Mouse (Mus musculus) forebrain, embryonic 15.5 days (tissue): Measurements from ENCODE around the gene Gm49661. TPM values are rescaled to one million over a fixed set of nuclear protein-coding genes. Genes with fewer than 3 reads are reported as not detected.

Source experiments
- ATAC-seq: fragments of 200-750 bp; cut with Nextera tagmentation; replicated peaks from 2 replicates; pipeline ENCODE4 v1.8.0; 2017; ENCODE audit warnings: mild to moderate bottlenecking, moderate TSS enrichment, moderate library complexity
- H3K27ac ChIP-seq: fragments of 300-500 bp; sonication (generic); replicated peaks from 2 replicates; pipeline ENCODE4 v1.5.1; 2015; ENCODE audit warnings: mild to moderate bottlenecking, inconsistent platforms
- H3K27me3 ChIP-seq: fragments of 300-500 bp; sonication (generic); 2 replicates; pipeline ENCODE4 v1.6.1; 2015; ENCODE audit warnings: inconsistent platforms
- H3K36me3 ChIP-seq: fragments of 300-500 bp; sonication (generic); 2 replicates; pipeline ENCODE4 v1.6.1; 2015; ENCODE audit warnings: mild to moderate bottlenecking, inconsistent platforms
- H3K4me1 ChIP-seq: fragments of 300-500 bp; sonication (generic); 2 replicates; pipeline ENCODE4 v1.6.1; 2015; ENCODE audit warnings: inconsistent platforms
- H3K4me2 ChIP-seq: fragments of 300-500 bp; sonication (generic); replicated peaks from 2 replicates; pipeline ENCODE4 v1.6.1; 2015; ENCODE audit warnings: mild to moderate bottlenecking, inconsistent platforms
- H3K4me3 ChIP-seq: fragments of 300-500 bp; sonication (generic); 2 replicates; pipeline ENCODE4 v1.5.1; 2015; ENCODE audit warnings: mild to moderate bottlenecking, inconsistent platforms
- H3K9ac ChIP-seq: fragments of 300-500 bp; sonication (generic); replicated peaks from 2 replicates; pipeline ENCODE4 v1.6.1; 2015; ENCODE audit warnings: mild to moderate bottlenecking, inconsistent platforms
- H3K9me3 ChIP-seq: fragments of 300-500 bp; sonication (generic); 2 replicates; pipeline ENCODE4 v1.6.1; 2016; ENCODE audit warnings: inconsistent platforms
- WGBS: fragments of 180-500 bp; shearing (Covaris S2); methylation state at CpG from one replicate; pipeline ENCODE4 v1.1.7; 2015; ENCODE audit warnings: mixed read lengths; 5-methylcytosine and 5-hydroxymethylcytosine counted together
- polyA plus RNA-seq: library from polyadenylated mRNA; unstranded; fragments of >200 nt; fragmentation: Nextera tagmentation; extraction: Ambion mirVana; gene quantifications from 2 replicates; pipeline ENCODE4 v1.2.1, GENCODE M21; 2015

Gm49661 gene
- polyA plus RNA-seq, 1 experiment from 2014 or later = not detected

- no peak overlapping the region for H3K27ac ChIP-seq
- no peak for ATAC-seq
- peaks cover 68% of the 10 kb centered on the region for H3K4me1 ChIP-seq
Observed at GRCm38 (mm10) chr8:84973803-84974542, 4.7 kb upstream of the Gm49661 start.

GRCm38 (mm10) chr8:84973079-84973478 is 3.8 kb upstream of the Gm49661 start:
- 92% methylated on average over 1 of the region's 1 CpGs for WGBS
- Histone ChIP-seq H3K9me3 (no peaks in the 10 kb centered on the region), H3K4me3 (no peak overlapping the region), H3K27me3 (peaks cover 12% of the 10 kb centered on the region; the same call in 1 of the 2 replicates), H3K4me1 (peaks cover 68% of the 10 kb centered on the region), H3K4me2 (no peak overlapping the region), H3K36me3 (peaks cover 38% of the 10 kb centered on the region), H3K27ac (no peak overlapping the region), H3K9ac (no peak overlapping the region; the same call in 1 of the 2 replicates)
- no peak for ATAC-seq

More at GRCm38 (mm10) chr8:84973803-84974542, 4.7 kb upstream of the Gm49661 start:
- H3K9ac ChIP-seq = no peak overlapping the region
- peaks cover 13% of the 10 kb centered on the region; the same call in 1 of the 2 replicates for H3K27me3 ChIP-seq
- H3K9me3 ChIP-seq = no peaks in the 10 kb centered on the region
- no peak overlapping the region for H3K4me3 ChIP-seq
- H3K36me3 ChIP-seq = peaks cover 38% of the 10 kb centered on the region
- H3K4me2 ChIP-seq = no peak overlapping the region
- WGBS = 60% methylated on average over 4 of the region's 4 CpGs

GRCm38 (mm10) chr8:84970913-84971312 is 1.7 kb upstream of the Gm49661 start:
- peak overlapping the region; percentile 72 for H3K27ac ChIP-seq
- H3K9ac ChIP-seq = peak overlapping the region; percentile 88
- peaks cover 54% of the 10 kb centered on the region for H3K4me1 ChIP-seq
- WGBS = 71% methylated on average over 5 of the region's 5 CpGs
- peaks cover 38% of the 10 kb centered on the region for H3K36me3 ChIP-seq
- H3K9me3 ChIP-seq = no peaks in the 10 kb centered on the region
- no peak for ATAC-seq
- H3K27me3 ChIP-seq = no peaks in the 10 kb centered on the region
- peak overlapping the region; percentile 86 for H3K4me2 ChIP-seq
- H3K4me3 ChIP-seq = peak overlapping the region; percentile 74

GRCm38 (mm10) chr8:84970135-84970790 is 1.0 kb upstream of the Gm49661 start:
- H3K9me3 ChIP-seq = no peaks in the 10 kb centered on the region
- WGBS = 4% methylated on average over 21 of the region's 21 CpGs
- H3K27ac ChIP-seq = peak overlapping the region; percentile 72
- peak overlapping the region; percentile 74 for H3K4me3 ChIP-seq
- H3K4me1 ChIP-seq = peaks cover 51% of the 10 kb centered on the region
- peak overlapping the region; percentile 86 for H3K4me2 ChIP-seq
- no peaks in the 10 kb centered on the region for H3K27me3 ChIP-seq
- H3K9ac ChIP-seq = peak overlapping the region; percentile 88
- H3K36me3 ChIP-seq = peaks cover 36% of the 10 kb centered on the region
- ATAC-seq = no peak

- H3K4me2 ChIP-seq = peak overlapping the region; percentile 86
- H3K36me3 ChIP-seq = peaks cover 27% of the 10 kb centered on the region
- H3K27me3 ChIP-seq = no peaks in the 10 kb centered on the region
- no peaks in the 10 kb centered on the region for H3K9me3 ChIP-seq
- ATAC-seq = no peak
- peak overlapping the region; percentile 72 for H3K27ac ChIP-seq
- 9% methylated on average over 2 of the region's 2 CpGs for WGBS
- H3K4me1 ChIP-seq = peaks cover 53% of the 10 kb centered on the region
- peak overlapping the region; percentile 88 for H3K9ac ChIP-seq
- peak overlapping the region; percentile 74 for H3K4me3 ChIP-seq
Observed at GRCm38 (mm10) chr8:84968650-84969049, 583 bp downstream of the Gm49661 start.

- Histone ChIP-seq H3K27ac (no peak overlapping the region), H3K9ac (no peak overlapping the region), H3K36me3 (peaks cover 18% of the 10 kb centered on the region), H3K4me3 (no peak overlapping the region), H3K9me3 (no peaks in the 10 kb centered on the region), H3K4me1 (peaks cover 51% of the 10 kb centered on the region), H3K4me2 (no peak overlapping the region), H3K27me3 (no peaks in the 10 kb centered on the region)
- no peak for ATAC-seq
- WGBS = 89% methylated on average over 13 of the region's 13 CpGs
Observed at GRCm38 (mm10) chr8:84967532-84968304, 1.5 kb downstream of the Gm49661 start.

GRCm38 (mm10) chr8:84966603-84967002 is 2.6 kb downstream of the Gm49661 start:
- no peaks in the 10 kb centered on the region for H3K9me3 ChIP-seq
- no peak overlapping the region for H3K9ac ChIP-seq
- no peak overlapping the region for H3K4me2 ChIP-seq
- ATAC-seq = 0 out of 2 replicates have a peak, but pooled peaks have one; percentile 2
- H3K27me3 ChIP-seq = no peaks in the 10 kb centered on the region
- WGBS = 57% methylated on average over 3 of the region's 3 CpGs
- peaks cover 7% of the 10 kb centered on the region for H3K36me3 ChIP-seq
- H3K4me1 ChIP-seq = peaks cover 42% of the 10 kb centered on the region
- H3K4me3 ChIP-seq = no peak overlapping the region
- H3K27ac ChIP-seq = no peak overlapping the region

- no peaks in the 10 kb centered on the region for H3K27me3 ChIP-seq
- under 1% methylated on average over 41 of the region's 41 CpGs for WGBS
- no peaks in the 10 kb centered on the region; the same call in 1 of the 2 replicates for H3K36me3 ChIP-seq
- peak overlapping the region; percentile 81 for H3K4me2 ChIP-seq
- no peaks in the 10 kb centered on the region for H3K9me3 ChIP-seq
- peak overlapping the region; percentile 56 for H3K4me3 ChIP-seq
- H3K27ac ChIP-seq = peak overlapping the region; percentile 78
- ATAC-seq = peak; percentile 88
- H3K9ac ChIP-seq = peak overlapping the region; percentile 63
- peaks cover 34% of the 10 kb centered on the region for H3K4me1 ChIP-seq
Observed at GRCm38 (mm10) chr8:84965731-84966291, 3.4 kb downstream of the Gm49661 start.

GRCm38 (mm10) chr8:84963952-84964351 is 5.3 kb downstream of the Gm49661 start:
- no peak for ATAC-seq

GRCm38 (mm10) chr8:84959811-84960210 is 9.4 kb downstream of the Gm49661 start:
- Histone ChIP-seq H3K9ac (no peak overlapping the region), H3K27me3 (no peaks in the 10 kb centered on the region), H3K4me1 (peaks cover 5% of the 10 kb centered on the region), H3K4me3 (no peak overlapping the region), H3K27ac (no peak overlapping the region), H3K9me3 (no peaks in the 10 kb centered on the region), H3K4me2 (no peak overlapping the region), H3K36me3 (peaks cover 10% of the 10 kb centered on the region; the same call in 1 of the 2 replicates)
- WGBS = 94% methylated on average over 7 of the region's 7 CpGs
- no peak for ATAC-seq

More at GRCm38 (mm10) chr8:84963952-84964351, 5.3 kb downstream of the Gm49661 start:
- H3K4me1 ChIP-seq = peaks cover 29% of the 10 kb centered on the region
- 90% methylated on average over 4 of the region's 4 CpGs for WGBS
- no peaks in the 10 kb centered on the region for H3K27me3 ChIP-seq
- no peak overlapping the region for H3K9ac ChIP-seq
- H3K27ac ChIP-seq = no peak overlapping the region
- H3K9me3 ChIP-seq = no peaks in the 10 kb centered on the region
- H3K36me3 ChIP-seq = no peaks in the 10 kb centered on the region; the same call in 1 of the 2 replicates
- H3K4me2 ChIP-seq = no peak overlapping the region
- H3K4me3 ChIP-seq = no peak overlapping the region

- no peak overlapping the region for H3K4me3 ChIP-seq
- H3K9me3 ChIP-seq = no peaks in the 10 kb centered on the region
- H3K4me1 ChIP-seq = no peaks in the 10 kb centered on the region
- no peak overlapping the region for H3K27ac ChIP-seq
- no peak overlapping the region for H3K4me2 ChIP-seq
- no peak overlapping the region for H3K9ac ChIP-seq
- 0 out of 2 replicates have a peak, but pooled peaks have one; percentile 27 for ATAC-seq
- 39% methylated on average over 2 of the region's 2 CpGs for WGBS
- H3K27me3 ChIP-seq = no peaks in the 10 kb centered on the region
- H3K36me3 ChIP-seq = peaks cover 10% of the 10 kb centered on the region; the same call in 1 of the 2 replicates
Observed at GRCm38 (mm10) chr8:84956768-84957167, 12.5 kb downstream of the Gm49661 start.
